Comparison of ENCODE assay signal across 8 mouse cellular contexts in the genomic region with DNA sequence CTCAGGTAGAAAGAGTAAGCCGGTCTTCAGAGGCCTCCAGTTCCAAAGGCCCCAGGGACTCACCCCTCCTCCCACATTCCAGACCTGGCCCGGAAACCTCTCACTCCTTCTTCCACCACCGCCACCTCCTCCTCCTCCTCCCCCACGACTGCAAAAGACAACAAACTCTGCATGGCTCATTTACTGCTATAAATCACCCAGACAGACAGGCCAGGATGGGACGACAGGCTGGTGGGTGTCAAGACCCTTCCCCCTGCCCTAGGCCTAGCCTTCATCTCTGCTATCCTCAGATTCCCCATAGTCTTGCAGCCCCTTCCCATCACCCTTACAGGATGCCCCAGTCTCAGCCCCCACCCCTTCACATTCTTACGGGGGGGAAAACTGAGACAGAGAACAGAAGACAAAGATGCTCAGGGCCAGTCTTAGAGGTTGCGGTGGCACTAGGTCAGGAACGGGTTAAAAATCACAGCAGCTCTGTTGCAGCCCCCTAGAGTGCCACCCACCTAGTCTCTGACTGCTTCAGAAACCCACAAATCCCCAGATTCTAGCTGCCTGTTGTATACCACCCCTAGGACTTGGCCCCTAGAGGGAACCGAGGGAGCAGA. TPM values are rescaled to one million over a fixed set of nuclear protein-coding genes. Genes with fewer than 3 reads are reported as not detected.
DNase-seq lines count a peak whose midpoint lies in the region; ATAC-seq and TF ChIP-seq lines count a peak whose summit lies in the region.

No protein-coding gene starts in this region.

- no peaks in the 10 kb centered on the region for H3K27me3 ChIP-seq in lung, embryonic 14.5 days (ENCODE audit: insufficient read depth, low read length)
- no peaks in the 10 kb centered on the region for H3K27me3 ChIP-seq in heart, postnatal 0 days (ENCODE audit: control insufficient read depth, insufficient read depth, low read length)
- no peaks in the 10 kb centered on the region for H3K27me3 ChIP-seq in limb, embryonic 14.5 days (ENCODE audit: control insufficient read depth, insufficient read depth, low read length)
- H3K27me3 ChIP-seq in stomach, embryonic 16.5 days (ENCODE audit: control insufficient read depth, insufficient read depth, low read length) = no peaks in the 10 kb centered on the region

- 0 out of 2 replicates have a peak, but pooled peaks have one; percentile 2 for ATAC-seq in lung, embryonic 14.5 days (ENCODE audit: insufficient read depth)
- no peak for ATAC-seq in heart, postnatal 0 days (ENCODE audit: insufficient read depth, low read depth)
- ATAC-seq in limb, embryonic 14.5 days (ENCODE audit: low FRiP score, low read depth) = no peak
- ATAC-seq in stomach, embryonic 16.5 days (ENCODE audit: insufficient read depth, low FRiP score) = no peak
- ATAC-seq in activated CD4-positive, CD25-positive, alpha-beta regulatory T cell, adult 4 months = no peak

- TF ChIP-seq CTCF in lung, embryonic 14.5 days (IDR thresholded peaks at IDR 0.05; ENCODE audit: low read depth) = no peak
- no peak for TF ChIP-seq CTCF in lung, adult 2 months (IDR thresholded peaks at IDR 0.05; ENCODE audit: insufficient read depth, low read length)
- TF ChIP-seq CTCF in heart, postnatal 0 days (IDR thresholded peaks at IDR 0.05; ENCODE audit: low read depth) = no peak

- DNase-seq in lung, embryonic 14.5 days = peak; percentile 60
- DNase-seq in lung, adult 2 months = no peak
- no peak for DNase-seq in heart, postnatal 0 days (ENCODE audit: low spot score)
- no peak for DNase-seq in limb, embryonic 14.5 days (ENCODE audit: low spot score)
- DNase-seq in spleen, postnatal 4 days (ENCODE audit: low spot score in 2 of 2) = no peak
- DNase-seq in layer of hippocampus, adult 9-11 months = no peak

- no peaks in the 10 kb centered on the region for H3K9me3 ChIP-seq in lung, embryonic 14.5 days (ENCODE audit: low read depth, low read length)
- no peaks in the 10 kb centered on the region for H3K9me3 ChIP-seq in heart, postnatal 0 days (replicated peaks; ENCODE audit: control insufficient read depth, low read length)
- H3K9me3 ChIP-seq in limb, embryonic 14.5 days (ENCODE audit: control insufficient read depth, low read length) = no peaks in the 10 kb centered on the region
- no peaks in the 10 kb centered on the region for H3K9me3 ChIP-seq in stomach, embryonic 16.5 days (replicated peaks; ENCODE audit: control insufficient read depth, low read length)

- H3K4me3 ChIP-seq in lung, embryonic 14.5 days (ENCODE audit: low read depth, low read length) = peak overlapping the region; percentile 8; the same call in 1 of the 2 replicates
- H3K4me3 ChIP-seq in lung, adult 2 months (replicated peaks; ENCODE audit: extremely low read depth, low read depth, low read length) = no peak overlapping the region
- H3K4me3 ChIP-seq in heart, postnatal 0 days (ENCODE audit: low read depth, low read length) = no peak overlapping the region
- H3K4me3 ChIP-seq in limb, embryonic 14.5 days (replicated peaks; ENCODE audit: low read length) = peak overlapping the region; percentile 1; the same call in 1 of the 2 replicates
- H3K4me3 ChIP-seq in stomach, embryonic 16.5 days (replicated peaks; ENCODE audit: low read length) = no peak overlapping the region

- H3K36me3 ChIP-seq in lung, embryonic 14.5 days (ENCODE audit: insufficient read depth) = peaks cover 23% of the 10 kb centered on the region; the same call in 1 of the 2 replicates
- H3K36me3 ChIP-seq in heart, postnatal 0 days (replicated peaks; ENCODE audit: control insufficient read depth, insufficient read depth, low read length) = no peaks in the 10 kb centered on the region
- peaks cover 58% of the 10 kb centered on the region for H3K36me3 ChIP-seq in limb, embryonic 14.5 days (ENCODE audit: control insufficient read depth, insufficient read depth, low read length)
- no peaks in the 10 kb centered on the region for H3K36me3 ChIP-seq in stomach, embryonic 16.5 days (ENCODE audit: control insufficient read depth, insufficient read depth, low read length)

- H3K27ac ChIP-seq in lung, embryonic 14.5 days (ENCODE audit: low read depth) = peak overlapping the region; percentile 89
- peak overlapping the region; percentile 34; the same call in 1 of the 2 replicates for H3K27ac ChIP-seq in heart, postnatal 0 days (ENCODE audit: low read depth)
- H3K27ac ChIP-seq in limb, embryonic 14.5 days (replicated peaks; ENCODE audit: low read depth, low read length) = peak overlapping the region; percentile 39; the same call in 1 of the 2 replicates
- H3K27ac ChIP-seq in stomach, embryonic 16.5 days (ENCODE audit: low read length) = peak overlapping the region; percentile 85

- peaks cover 83% of the 10 kb centered on the region for H3K4me1 ChIP-seq in lung, embryonic 14.5 days (ENCODE audit: insufficient read depth)
- peaks cover 61% of the 10 kb centered on the region for H3K4me1 ChIP-seq in lung, adult 2 months (ENCODE audit: control insufficient read depth, insufficient read depth, low read length)
- H3K4me1 ChIP-seq in heart, postnatal 0 days (ENCODE audit: control insufficient read depth, insufficient read depth) = peaks cover 28% of the 10 kb centered on the region
- peaks cover 75% of the 10 kb centered on the region for H3K4me1 ChIP-seq in limb, embryonic 14.5 days (ENCODE audit: control insufficient read depth, insufficient read depth, low read length)
- peaks cover 94% of the 10 kb centered on the region for H3K4me1 ChIP-seq in stomach, embryonic 16.5 days (ENCODE audit: control insufficient read depth, insufficient read depth, low read length)

- TF ChIP-seq POLR2A in lung, adult 2 months (IDR thresholded peaks at IDR 0.05; ENCODE audit: borderline replicate concordance, extremely low read depth, low read depth, low read length) = no peak
- TF ChIP-seq POLR2A in limb, embryonic 14.5 days (IDR thresholded peaks at IDR 0.05; ENCODE audit: borderline replicate concordance, extremely low read depth, insufficient read depth, insufficient read length) = no peak

- 8% methylated on average over 9 of the region's 9 CpGs for WGBS in lung, embryonic 14.5 days
- WGBS in lung, adult 2 months = 26% methylated on average over 9 of the region's 9 CpGs
- 30% methylated on average over 9 of the region's 9 CpGs for WGBS in heart, postnatal 0 days
- whole genome bisulfite sequencing in limb, embryonic 14.5 days = 7% methylated on average over 9 of the region's 9 CpGs
- 18% methylated on average over 9 of the region's 9 CpGs for WGBS in stomach, embryonic 16.5 days

- no peak overlapping the region; the same call in 1 of the 2 replicates for H3K9ac ChIP-seq in lung, embryonic 14.5 days
- H3K9ac ChIP-seq in heart, postnatal 0 days (replicated peaks; ENCODE audit: low read depth, low read length) = no peak overlapping the region
- H3K9ac ChIP-seq in limb, embryonic 14.5 days (ENCODE audit: low read depth, low read length, severe bottlenecking) = 0 out of 2 replicates have a peak overlapping the region, but pooled peaks have one; percentile 34
- peak overlapping the region; percentile 22 for H3K9ac ChIP-seq in stomach, embryonic 16.5 days (ENCODE audit: low read length)

- no peak for TF ChIP-seq EP300 in heart, postnatal 0 days (IDR thresholded peaks at IDR 0.05; ENCODE audit: low read depth)

- H3K4me2 ChIP-seq in lung, embryonic 14.5 days = peak overlapping the region; percentile 48
- no peak overlapping the region for H3K4me2 ChIP-seq in heart, postnatal 0 days (ENCODE audit: low read depth, low read length)
- H3K4me2 ChIP-seq in limb, embryonic 14.5 days (replicated peaks; ENCODE audit: low read depth, low read length, severe bottlenecking) = peak overlapping the region; percentile 23; the same call in 1 of the 2 replicates
- H3K4me2 ChIP-seq in stomach, embryonic 16.5 days (ENCODE audit: low read depth, low read length) = peak overlapping the region; percentile 34

RNA-seq across cellular contexts. Expression of a gene that starts 10.8 kb away (rescaled TPM):
- 16.7 and 22.1 TPM in 2 replicates for polyA plus RNA-seq in lung, embryonic 14.5 days (2014; fragmentation: Nextera tagmentation; extraction: Ambion mirVana)
- 318 and 413 TPM in 2 replicates for polyA plus RNA-seq in lung, adult 2 months (2012; rRNA removed)
- 38.4 and 59.5 TPM in 2 replicates for total RNA-seq in heart, postnatal 0 days (2014; rRNA removed; ENCODE audit: low replicate concordance)
- 2.6 and 2.7 TPM in 2 replicates for polyA plus RNA-seq in heart, postnatal 0 days (2015; fragmentation: Nextera tagmentation; extraction: Ambion mirVana)
- 228 and 332 TPM in 2 replicates for polyA plus RNA-seq in limb, embryonic 14.5 days (2012; rRNA removed)
- 48.8 and 55.6 TPM in 2 replicates for polyA plus RNA-seq in limb, embryonic 14.5 days (2014; fragmentation: Nextera tagmentation; extraction: Ambion mirVana)
- polyA plus RNA-seq in stomach, embryonic 16.5 days (2015; fragmentation: Nextera tagmentation; extraction: Ambion mirVana) = 15.1 and 16.8 TPM in 2 replicates
- not detected for polyA plus RNA-seq in activated CD4-positive, CD25-positive, alpha-beta regulatory T cell, adult 4 months (2017; shearing (Covaris generic))

RNA-seq across cellular contexts. Expression of a gene that starts 20.0 kb away (rescaled TPM):
- 0.72 and 0.89 TPM in 2 replicates for polyA plus RNA-seq in lung, embryonic 14.5 days (2014; fragmentation: Nextera tagmentation; extraction: Ambion mirVana)
- polyA plus RNA-seq in lung, adult 2 months (2012; rRNA removed) = 0.09 and 0.20 TPM in 2 replicates
- not detected in 2 replicates for total RNA-seq in heart, postnatal 0 days (2014; rRNA removed; ENCODE audit: low replicate concordance)
- polyA plus RNA-seq in heart, postnatal 0 days (2015; fragmentation: Nextera tagmentation; extraction: Ambion mirVana) = 0.25 and 0.33 TPM in 2 replicates
- 0.28 and 0.44 TPM in 2 replicates for polyA plus RNA-seq in limb, embryonic 14.5 days (2012; rRNA removed)
- polyA plus RNA-seq in limb, embryonic 14.5 days (2014; fragmentation: Nextera tagmentation; extraction: Ambion mirVana) = 0.55 and 0.57 TPM in 2 replicates
- 0.42 and 2.0 TPM in 2 replicates for polyA plus RNA-seq in stomach, embryonic 16.5 days (2015; fragmentation: Nextera tagmentation; extraction: Ambion mirVana)
- polyA plus RNA-seq in activated CD4-positive, CD25-positive, alpha-beta regulatory T cell, adult 4 months (2017; shearing (Covaris generic)) = 1 to 10 TPM in 1 of 2 experiments, not detected in 1; 1.1 TPM

RNA-seq across cellular contexts. Expression of a gene that starts 30.1 kb away (rescaled TPM):
- polyA plus RNA-seq in lung, embryonic 14.5 days (2014; fragmentation: Nextera tagmentation; extraction: Ambion mirVana) = 3.6 and 4.8 TPM in 2 replicates
- polyA plus RNA-seq in lung, adult 2 months (2012; rRNA removed) = 1.8 and 16.1 TPM in 2 replicates
- 8.9 and 16.9 TPM in 2 replicates for total RNA-seq in heart, postnatal 0 days (2014; rRNA removed; ENCODE audit: low replicate concordance)
- polyA plus RNA-seq in heart, postnatal 0 days (2015; fragmentation: Nextera tagmentation; extraction: Ambion mirVana) = 2.7 and 4.0 TPM in 2 replicates
- polyA plus RNA-seq in limb, embryonic 14.5 days (2012; rRNA removed) = 22.4 and 31.8 TPM in 2 replicates
- polyA plus RNA-seq in limb, embryonic 14.5 days (2014; fragmentation: Nextera tagmentation; extraction: Ambion mirVana) = 3.7 and 6.0 TPM in 2 replicates
- 13.0 and 15.1 TPM in 2 replicates for polyA plus RNA-seq in stomach, embryonic 16.5 days (2015; fragmentation: Nextera tagmentation; extraction: Ambion mirVana)
- polyA plus RNA-seq in activated CD4-positive, CD25-positive, alpha-beta regulatory T cell, adult 4 months (2017; shearing (Covaris generic)) = not detected

Comparison
In these comparisons a context has a peak if more than half of its experiments do, and no peak if none do; other contexts are left out.
1. H3K4me3 ChIP-seq: peak in lung, embryonic 14.5 days (single experiment) and limb, embryonic 14.5 days (single experiment); none in lung, adult 2 months (single experiment), heart, postnatal 0 days (single experiment) and stomach, embryonic 16.5 days (single experiment).
2. H3K27ac ChIP-seq: peak in every context shown above with its lines; median percentile 89 in lung, embryonic 14.5 days; 85 in stomach, embryonic 16.5 days; 39 in limb, embryonic 14.5 days; 34 in heart, postnatal 0 days.
3. H3K9ac ChIP-seq: peak in limb, embryonic 14.5 days (single experiment) and stomach, embryonic 16.5 days (single experiment); none in lung, embryonic 14.5 days (single experiment) and heart, postnatal 0 days (single experiment).